Mouse (Mus musculus) lung, postnatal 14 days (tissue): ENCODE data around the gene Dtymk.
"Not testable (repeated sequence)": the region's sequence is repeated elsewhere in the genome, so short reads cannot be mapped to it uniquely, and the experiment has no call there.

Source experiments
- DNase-seq: peaks from one replicate; pipeline ENCODE4 v3.0.0; 2021

The Dtymk gene

DNA sequence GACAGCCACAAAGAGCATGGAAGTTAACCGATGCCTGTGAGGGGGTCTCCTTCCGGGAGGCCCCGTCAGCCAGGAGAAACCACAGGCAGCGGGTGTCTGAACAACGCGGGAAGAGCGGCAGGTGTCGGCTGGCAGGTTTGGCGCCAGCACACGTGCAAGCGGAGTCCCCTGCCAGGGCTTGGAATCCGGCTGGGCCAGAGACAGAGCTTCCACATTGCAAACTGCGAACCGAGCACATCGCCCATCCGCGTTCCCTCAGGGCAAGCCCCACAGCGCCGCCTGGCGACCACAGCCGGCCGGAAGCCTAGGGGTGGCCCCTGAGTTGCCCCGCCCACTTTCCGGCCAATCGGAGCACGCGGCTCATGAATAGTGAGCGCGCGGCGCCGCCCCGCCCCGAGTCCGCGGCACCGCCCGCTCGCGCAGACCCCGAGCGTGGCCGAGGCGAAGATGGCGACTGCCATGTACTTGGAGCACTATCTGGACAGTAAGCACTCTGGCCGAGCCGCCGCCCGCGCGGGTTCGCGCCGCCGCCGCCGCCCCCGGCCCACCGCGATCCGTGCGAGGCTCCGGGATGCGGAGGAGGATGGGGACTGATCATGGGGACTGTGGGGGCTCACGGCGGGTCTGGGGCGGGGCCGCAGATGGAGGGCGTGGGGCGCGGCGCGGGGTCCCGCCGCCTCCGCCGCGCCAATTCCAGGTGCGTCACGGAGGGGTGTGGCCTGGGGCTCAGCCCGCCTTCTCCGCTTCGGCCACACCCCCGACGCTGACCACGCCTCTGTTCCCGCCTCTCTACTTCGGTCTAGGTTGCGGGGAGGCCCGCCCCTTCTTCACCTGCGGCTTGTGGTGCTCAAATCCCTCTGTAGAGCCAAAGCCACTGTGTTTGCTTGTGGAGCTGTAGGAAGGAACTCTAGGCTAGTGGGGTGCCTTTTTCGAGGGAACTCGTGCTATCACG is 2.1 kb upstream of the Dtymk start, which contains the start of gene Ing5:
Ing5 (plus strand) TSS at position 410 of the 952 bp plus-strand sequence.
- DNase-seq, result peak; percentile 100

DNA sequence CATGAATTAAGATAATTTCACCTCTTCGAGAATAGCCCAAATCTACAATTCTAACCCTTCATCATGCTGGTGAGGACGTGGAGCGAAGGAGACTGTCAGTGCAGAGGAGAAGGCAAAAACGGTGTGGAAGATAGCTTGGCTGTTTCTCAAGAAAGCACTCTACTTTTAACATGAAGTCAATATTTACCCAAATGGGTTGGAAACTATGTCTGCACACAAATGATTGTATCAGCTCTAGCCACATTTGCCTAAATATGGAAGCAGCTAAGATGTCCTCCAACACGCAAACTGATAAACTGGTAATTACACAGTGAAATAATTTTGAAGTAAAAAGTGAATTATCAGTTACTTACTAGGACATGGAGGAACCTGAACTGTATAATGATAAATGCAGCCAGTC is 1.0 kb upstream of the Dtymk start:
- DNase-seq, result no peak

DNA sequence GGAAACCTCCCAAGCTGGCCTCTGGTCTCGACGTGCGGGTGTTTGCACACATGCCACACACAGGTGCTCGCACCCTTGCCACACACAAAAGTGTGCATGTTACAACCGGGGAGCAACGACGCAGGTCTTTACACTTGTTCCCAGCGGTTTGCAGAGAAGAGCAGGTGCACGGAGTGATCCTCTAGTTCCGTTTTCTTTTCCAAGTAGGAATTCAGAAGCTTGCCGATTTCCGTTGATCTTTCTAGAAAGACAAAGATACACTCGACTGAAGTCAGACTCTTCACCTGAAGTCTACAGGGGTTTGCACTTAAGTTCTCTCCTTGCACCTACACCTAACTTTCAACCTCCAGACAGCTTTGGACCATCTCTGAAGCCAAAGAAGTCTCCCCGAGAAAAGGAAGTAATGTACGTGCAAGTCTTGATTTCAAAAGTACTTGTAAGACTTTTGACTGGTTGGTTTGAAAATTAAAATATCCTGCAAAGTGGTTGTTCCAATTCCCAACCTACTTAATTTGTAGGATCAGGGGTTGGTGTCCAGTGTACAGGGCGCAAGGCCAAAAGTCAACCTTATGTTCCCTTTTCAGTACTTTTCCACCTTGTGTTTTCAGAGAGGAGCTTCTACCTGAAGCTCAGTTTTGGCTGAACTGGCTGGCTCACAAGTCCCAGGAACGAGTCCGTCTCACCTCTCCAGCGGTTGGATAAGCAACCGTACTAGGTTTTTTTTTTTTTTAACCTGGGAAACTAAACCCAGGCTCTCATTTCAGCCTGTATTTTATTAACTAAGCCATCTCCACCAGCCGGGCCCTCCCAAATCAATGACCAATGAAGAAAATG is 847 bp downstream of the Dtymk start:
- no peak for DNase-seq

DNA sequence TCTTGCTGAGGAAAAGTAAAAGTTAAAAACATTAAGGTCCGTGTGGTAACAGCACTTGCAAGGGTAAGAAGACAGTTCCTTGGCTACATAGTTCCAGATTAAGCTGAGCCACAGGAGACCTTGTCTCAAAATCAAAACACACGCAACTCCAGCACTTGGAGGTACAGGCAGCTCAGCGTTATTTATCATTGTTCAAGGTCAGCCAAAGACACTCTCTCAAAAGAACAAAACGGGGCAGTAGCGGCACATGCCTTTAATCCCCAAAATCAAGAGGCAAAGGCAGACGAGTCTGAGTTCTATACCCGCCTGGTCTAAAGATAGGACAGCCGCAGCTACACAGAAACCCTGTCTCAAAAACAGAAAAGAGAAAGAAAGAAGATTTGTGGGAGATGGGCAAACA is 5.8 kb downstream of the Dtymk start:
- no peak for DNase-seq

DNA sequence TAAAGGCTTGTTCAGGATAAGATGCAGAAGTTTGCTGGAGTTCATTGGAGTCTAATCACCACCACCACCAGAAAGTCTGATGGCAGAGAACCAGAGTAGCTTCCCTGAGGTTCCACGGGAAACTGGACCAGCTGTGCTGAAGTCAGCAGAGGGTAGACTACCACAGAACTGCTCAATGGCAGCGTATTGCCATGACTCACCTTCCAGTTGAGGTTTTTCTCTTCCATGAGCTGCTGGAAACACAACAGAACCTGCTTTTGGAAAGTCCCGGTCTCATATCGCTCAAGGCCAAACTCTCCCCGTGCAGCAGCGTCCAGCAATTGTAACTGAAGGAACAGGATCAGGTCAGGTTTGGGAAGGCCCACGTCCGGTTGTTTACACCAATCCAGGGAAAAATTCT is 7.2 kb downstream of the Dtymk start:
- no peak for DNase-seq

DNA sequence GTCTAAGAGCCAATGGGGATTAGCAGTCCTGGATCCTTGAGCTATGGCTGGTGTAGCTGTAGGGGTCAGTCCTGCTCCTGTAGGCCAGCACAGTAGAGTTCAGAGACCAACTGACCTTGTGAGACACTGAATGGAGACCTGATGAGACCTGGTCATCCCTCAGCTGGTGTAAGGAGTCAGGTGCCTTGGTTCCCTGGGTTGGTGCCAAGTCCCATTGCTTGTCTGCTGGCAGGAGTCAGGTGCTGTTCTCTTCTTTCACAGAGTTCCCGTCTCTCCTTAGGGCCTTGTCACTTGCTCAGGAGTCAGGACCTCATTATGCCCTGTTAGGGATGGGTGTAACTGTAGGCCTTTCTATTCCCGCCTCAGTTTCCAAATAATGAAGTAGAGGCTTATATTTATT is 14.8 kb downstream of the Dtymk start:
- no peak for DNase-seq

DNA sequence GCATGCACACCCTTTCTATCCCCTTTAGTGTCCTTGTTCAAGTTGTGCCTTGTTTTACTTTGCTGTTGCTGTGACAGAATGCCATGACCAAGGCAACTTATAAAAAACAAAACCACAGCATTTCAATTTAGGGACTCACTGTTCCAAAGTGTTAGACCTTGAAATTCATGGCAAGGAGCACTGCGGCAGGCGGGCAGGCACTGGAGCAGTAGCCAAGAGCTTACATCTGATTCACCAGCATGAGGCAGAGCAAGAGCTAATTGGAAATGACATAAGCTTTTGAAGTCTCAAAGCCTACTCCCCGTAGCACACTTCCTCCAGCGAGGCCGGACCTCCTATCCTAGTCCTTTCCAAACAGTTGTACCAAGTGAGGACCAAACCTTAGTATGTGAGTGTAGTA is 25.0 kb downstream of the Dtymk start:
- DNase-seq, result no peak

DNA sequence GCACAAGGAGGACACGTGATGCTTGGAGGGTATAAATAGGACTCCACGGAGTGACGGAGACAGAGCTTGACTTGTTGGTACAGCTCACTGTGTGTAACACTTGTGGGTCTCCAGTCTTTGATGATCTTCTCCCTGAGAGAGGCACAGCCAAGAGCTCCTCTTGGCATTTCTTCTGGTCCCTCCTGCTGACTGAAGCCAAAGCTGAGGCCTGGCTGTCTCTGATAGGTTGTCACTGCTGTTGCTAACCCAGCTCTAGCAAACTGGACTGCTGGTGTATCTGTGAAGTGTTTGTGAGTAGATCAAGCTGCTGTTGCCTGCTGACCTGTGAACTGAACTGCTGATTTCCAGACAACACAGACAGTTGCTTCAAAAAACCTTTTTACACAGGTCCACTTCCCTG is 31.8 kb downstream of the Dtymk start:
- DNase-seq, result peak; percentile 37

DNA sequence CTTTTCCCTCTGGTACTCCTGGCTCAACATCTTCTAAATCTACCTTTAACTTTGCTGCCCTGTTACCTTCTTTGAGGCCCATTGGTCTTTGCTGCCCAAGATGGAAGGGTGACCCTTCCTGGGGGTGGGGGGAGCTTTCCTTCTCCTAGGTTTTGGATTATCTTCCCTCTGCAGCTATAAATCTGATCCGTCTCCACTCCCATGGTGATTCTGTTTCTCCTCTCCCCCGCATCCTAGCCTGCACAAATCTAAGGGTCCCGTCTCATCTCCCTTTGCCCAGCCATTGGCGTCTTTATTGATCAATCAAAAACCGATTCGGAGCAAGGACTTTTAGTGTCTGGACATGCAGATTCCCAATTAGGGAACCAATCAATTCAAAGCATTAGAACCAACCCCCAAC is 34.1 kb downstream of the Dtymk start:
- DNase-seq, result no peak

DNA sequence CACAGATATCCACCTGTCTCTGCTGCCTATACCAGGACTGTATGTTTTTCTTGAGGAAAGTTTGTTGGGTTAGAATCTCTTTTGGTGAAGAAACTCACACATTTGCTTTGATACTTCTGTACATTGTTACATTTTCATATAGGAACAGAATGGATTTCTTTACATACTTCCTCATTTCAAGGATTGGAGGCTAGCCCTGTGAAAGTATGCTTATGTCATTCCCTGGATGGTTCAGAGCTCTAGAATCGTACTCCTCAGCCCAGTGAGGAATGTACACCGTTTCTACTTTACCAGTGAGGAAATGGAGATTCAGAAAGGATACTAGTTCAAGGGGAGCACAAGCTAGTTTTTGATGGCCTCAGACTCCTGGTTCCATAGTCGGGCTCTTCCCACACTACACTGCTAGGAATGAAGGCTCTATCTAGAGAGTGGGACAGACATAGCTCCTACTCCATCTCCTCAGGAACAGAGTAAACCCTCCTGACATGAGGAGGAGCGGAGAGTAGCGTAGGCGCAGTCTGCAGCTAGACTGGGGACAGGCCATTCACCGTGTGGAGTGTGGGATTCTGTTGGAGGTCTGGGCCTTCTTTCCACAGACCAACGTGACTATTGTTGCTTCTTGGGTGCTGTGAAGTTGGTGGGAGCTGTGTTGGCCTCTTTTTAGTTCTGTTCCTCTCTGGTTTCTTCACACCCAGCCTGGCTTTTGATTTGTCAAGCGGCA is 36.7 kb downstream of the Dtymk start:
- no peak for DNase-seq

DNA sequence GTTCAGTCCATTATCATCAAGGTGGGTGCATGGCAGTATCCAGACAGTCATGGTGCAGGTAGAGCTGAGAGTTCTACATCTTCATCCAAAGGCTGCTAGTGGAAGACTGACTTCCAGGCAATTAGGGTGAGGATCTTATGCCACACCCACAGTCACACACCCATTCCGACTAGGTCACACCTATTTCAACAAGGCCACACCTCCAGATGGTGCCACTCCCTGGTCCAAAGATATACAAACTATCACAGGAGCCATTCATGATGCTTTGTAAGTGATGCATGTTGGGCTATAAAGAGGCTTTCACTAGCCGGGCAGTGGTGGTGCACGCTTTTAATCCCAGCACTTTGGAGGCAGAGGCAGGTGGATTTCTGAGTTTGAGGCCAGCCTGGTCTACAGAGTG is 38.2 kb downstream of the Dtymk start:
- not testable (repeated sequence) for DNase-seq

DNA sequence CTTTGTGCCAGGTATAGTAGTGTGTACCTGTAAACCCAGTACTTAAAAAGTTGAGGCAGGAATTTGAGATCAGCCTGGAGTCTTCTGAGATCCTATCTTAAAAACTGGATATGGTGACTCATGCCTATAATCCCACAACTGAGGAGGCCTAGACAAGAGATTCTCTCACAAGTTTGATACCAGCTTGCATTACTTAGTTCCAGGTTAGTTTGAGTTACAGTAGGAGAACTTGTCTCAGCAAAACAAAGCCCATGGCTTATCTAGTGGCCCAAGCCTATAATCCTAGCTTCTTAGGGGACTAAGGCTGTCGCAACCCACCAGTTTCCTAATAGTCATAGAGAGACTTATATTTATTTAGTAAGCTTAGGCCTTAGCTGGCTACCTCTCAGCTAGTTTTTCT is 41.7 kb downstream of the Dtymk start:
- DNase-seq, result no peak

DNA sequence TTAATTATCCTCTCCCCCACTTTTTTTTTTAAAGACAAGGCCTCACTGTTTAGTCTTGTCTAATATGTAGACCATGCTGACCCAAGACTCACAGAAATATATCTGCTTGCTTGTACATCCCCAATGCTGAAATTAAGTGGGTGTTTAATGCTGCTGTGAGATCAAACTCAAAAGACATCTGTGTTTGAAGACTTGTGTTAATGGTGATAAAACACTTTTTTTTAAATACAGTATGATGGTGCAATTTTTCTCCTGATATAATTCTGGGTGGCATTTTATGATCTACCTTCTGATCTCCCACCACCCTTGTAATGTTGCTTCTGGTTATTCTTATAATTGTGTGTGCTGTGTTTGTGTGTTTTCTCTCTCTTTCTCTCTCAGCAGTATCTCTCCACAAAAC is 45.6 kb downstream of the Dtymk start:
- DNase-seq, result no peak

DNA sequence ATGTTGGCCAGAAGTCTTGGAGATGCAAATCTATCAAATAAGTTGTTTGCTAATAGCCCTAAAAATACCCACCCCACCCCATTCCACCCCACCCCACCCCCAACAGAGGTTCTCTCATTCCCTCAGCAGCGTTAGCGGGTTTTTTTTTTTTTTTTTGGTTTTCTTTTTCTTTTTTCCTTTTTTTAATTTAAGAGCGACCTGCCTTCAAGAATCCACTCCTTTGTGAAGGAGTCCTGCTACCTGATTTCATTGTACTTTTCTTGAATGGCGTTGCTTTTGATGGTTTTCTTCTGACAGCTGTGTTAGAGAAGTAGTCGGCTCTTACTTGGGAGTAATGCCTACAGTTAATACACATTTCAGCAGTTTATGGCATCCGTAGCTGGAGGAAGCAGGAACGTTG is 46.1 kb downstream of the Dtymk start:
- DNase-seq, result no peak

DNA sequence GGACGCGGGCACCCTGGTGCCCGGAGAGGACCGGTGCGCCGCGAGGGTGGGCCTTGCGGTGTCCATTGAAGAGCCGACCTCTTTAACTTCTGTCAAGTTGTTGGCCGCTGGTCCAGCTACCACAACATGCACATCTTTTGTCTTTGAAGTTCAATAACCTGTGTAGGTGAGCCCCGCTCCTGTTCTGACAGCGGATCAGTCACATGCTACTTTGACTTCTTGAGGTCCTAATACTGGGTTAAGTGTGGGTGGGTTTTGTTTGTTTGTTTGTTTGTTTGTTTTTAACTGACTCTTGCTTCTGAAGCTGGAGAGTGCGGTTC is 46.5 kb downstream of the Dtymk start:
- DNase-seq, result no peak

DNA sequence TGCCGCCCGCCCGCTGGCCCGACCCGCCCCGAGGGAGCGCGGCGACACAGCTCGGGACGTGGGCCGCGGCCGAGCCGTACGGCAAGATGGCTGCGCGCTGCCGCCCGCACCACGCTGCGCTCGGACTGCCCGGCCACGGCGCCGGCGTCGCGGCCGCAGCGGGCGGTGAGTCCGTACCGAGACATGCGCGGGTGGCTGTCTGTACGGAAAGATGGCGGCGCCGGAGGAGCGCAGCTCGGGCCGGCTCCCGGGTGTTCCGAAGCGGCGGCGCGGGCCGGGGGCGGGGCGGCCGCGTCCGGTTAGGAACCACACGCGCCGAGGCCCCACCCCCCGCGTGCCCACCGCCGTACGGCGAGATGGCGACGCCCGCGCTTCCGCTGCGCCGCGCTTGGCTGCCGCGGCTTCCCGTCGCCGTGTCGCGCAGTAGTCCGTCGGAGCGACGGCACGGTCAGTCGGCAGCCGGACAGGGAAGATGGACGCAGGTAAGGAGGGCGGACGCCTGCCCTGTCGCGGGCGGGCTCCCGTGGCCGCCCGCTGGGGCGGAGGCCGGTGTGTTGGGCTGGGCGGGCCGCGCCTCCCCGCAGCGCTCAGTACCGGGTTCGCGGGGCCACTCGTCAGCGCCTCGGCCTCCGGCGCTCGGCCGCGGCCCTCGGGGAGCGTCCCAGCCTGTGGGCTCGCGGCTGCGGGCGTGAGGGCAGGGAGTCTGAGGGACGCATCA is 47.0 kb downstream of the Dtymk start, which contains the start of gene Thap4:
Thap4 (minus strand) TSS at position 292 of the 718 bp plus-strand sequence.
- peak; percentile 92 for DNase-seq

DNA sequence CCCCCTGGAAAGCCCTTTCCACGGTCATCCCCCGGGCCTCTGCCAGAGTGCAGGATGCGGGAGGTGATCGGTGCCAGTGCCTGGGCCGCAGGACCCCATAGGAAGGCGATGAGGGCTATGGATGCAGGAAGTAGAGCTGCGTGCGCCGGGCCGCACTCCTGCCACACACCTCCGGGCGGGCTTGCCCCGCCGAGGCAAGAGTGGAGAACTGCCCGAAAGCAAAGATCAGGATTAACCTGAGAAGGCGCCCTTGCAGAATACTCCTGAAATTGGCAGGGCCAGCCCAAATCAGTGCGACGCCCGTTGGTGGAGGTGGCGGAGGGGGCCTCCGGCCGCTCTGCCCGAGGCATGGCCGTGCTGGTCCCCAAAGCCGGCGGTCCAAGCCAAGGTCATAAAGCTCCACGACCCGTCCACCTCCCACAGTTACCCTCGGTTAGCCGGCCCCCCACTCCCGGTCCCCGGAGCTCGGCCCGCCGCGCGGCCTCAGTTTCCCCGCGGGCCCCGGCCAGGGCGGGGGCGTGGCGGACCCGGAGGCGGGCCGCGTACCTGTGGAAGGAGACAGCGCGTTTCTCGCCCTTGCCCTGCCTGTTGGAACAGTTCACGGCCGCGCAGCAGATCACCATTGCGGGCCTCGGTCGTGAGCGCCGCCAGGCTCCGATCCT is 47.7 kb downstream of the Dtymk start:
- peak; percentile 28 for DNase-seq

DNA sequence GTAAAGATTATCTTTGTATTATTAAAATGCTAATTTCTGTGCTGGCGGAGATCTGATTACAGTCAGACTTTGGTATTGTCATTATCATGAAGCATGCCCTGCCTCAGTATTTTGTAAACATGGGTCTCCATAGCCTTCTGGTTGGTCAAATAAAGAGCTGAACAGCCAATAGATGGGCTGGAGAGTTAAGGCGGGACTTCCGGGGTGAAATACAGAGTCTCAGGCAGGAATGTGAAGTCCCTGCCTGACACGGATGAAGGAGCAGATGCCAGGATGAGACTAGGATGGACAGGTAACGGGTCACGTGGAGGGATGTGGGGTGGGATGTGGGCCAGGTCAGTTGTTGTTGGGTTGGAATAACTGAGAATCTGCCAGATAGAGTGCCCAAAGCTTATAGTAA is 50.4 kb downstream of the Dtymk start, which contains the start of gene Atg4b:
Atg4b (plus strand) TSS at position 211 of the 400 bp plus-strand sequence.
- DNase-seq, result no peak

DNA sequence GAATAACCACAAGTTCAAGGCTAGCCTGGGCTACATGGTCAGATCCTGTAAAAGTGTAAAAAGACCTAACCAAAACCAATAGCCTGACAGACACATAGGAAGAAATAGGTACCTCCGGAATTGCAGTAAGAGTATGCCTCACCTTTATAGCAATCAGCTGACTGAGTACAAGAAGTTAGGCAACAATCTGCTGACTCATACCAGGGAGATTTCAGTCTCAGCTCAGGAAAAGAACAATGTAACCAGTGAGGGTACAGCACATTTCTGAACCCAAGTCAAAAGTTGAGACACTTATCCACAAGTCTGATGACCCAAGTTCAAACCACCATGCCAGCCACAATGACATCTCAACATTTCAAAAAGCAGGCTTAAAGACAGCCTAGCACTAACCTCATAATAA is 53.2 kb downstream of the Dtymk start:
- no peak for DNase-seq

DNA sequence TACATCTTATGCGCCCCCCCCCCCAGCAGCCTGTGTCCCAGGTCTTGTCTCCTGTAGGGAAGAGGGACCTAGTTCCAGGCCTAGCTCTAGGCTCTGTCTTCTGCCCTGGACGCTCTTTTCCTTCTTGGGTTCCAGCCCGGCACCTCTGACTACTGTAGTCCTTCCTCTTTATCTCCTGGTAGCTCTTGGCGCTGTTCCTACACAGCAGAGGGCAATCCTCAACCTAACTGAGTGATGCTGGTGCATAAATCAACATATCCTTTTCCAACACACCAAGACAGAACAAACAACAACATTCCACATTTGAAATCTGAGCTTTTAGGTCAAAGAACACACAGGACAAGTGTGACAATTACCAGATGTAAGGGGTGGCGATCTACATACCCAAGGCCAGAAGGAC is 55.6 kb downstream of the Dtymk start:
- no peak for DNase-seq

DNA sequence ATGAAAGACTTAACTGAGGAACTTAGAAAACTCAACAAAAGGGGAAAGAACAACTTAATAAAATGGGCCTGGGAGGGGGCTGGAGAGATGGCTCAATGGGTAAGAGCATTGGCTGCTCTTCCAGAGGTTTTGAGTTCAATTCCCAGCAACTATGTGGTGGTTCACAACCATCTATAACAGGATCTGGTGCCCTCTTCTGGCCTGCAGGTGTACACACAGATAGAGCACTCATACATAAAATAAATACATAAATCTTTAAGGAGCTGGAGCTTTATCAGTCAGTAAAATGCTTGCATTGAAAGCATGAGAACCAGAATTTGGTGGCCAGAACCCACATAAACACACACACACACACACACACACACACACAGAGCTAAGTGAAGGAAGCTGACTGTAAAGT is 58.8 kb downstream of the Dtymk start:
- DNase-seq, result no peak
